In genomic region chr17:34881166-34881565, GRCm38 (mm10) we compare ENCODE assay signal across 26 mouse cellular contexts. TPM values are rescaled to one million over a fixed set of nuclear protein-coding genes. Genes with fewer than 3 reads are reported as not detected.
DNase-seq lines count a peak whose midpoint lies in the region; ATAC-seq and TF ChIP-seq lines count a peak whose summit lies in the region.
"Had no signal": no experiment of that assay in that cellular context is flagged by ENCODE, and none has a peak within 500 bp of the region (broad histone marks: within the 10 kb centered on the region; RNA-seq: fewer than 3 reads in every experiment).

No protein-coding gene starts in this region.

- H3K9me3 ChIP-seq in embryonic facial prominence, embryonic 13.5 days: no peaks in the 10 kb centered on the region
- no peaks in the 10 kb centered on the region for H3K9me3 ChIP-seq in embryonic facial prominence, embryonic 10.5 days
- no peaks in the 10 kb centered on the region for H3K9me3 ChIP-seq in lung, postnatal 0 days (ENCODE audit: low read length)
- H3K9me3 ChIP-seq in liver, embryonic 12.5 days (replicated peaks): no peaks in the 10 kb centered on the region
- H3K9me3 ChIP-seq: forebrain, embryonic 15.5 days; heart, embryonic 12.5 days; limb, embryonic 13.5 days; neural tube, embryonic 15.5 days had no signal

- H3K27ac ChIP-seq in embryonic facial prominence, embryonic 13.5 days: no peak overlapping the region
- no peak overlapping the region for H3K27ac ChIP-seq in embryonic facial prominence, embryonic 10.5 days (replicated peaks)
- no peak overlapping the region for H3K27ac ChIP-seq in lung, postnatal 0 days (ENCODE audit: low read length)
- 0 out of 2 replicates have a peak overlapping the region, but pooled peaks have one; percentile 53 for H3K27ac ChIP-seq in liver, embryonic 12.5 days
- no peak overlapping the region for H3K27ac ChIP-seq in small intestine, adult 2 months (ENCODE audit: insufficient read depth, low read depth, low read length)
- H3K27ac ChIP-seq: forebrain, embryonic 15.5 days; hindbrain, embryonic 14.5 days; limb, embryonic 13.5 days; macrophage; neural tube, embryonic 15.5 days; stomach, postnatal 0 days had no signal

- H3K4me3 ChIP-seq in embryonic facial prominence, embryonic 13.5 days: no peak overlapping the region
- H3K4me3 ChIP-seq in embryonic facial prominence, embryonic 10.5 days: no peak overlapping the region
- H3K4me3 ChIP-seq in lung, postnatal 0 days (ENCODE audit: low read depth, low read length): no peak overlapping the region
- H3K4me3 ChIP-seq in lung, adult 2 months (replicated peaks; ENCODE audit: extremely low read depth, low read depth, low read length): no peak overlapping the region
- no peak overlapping the region for H3K4me3 ChIP-seq in liver, embryonic 12.5 days
- peak overlapping the region; percentile 50 for H3K4me3 ChIP-seq in small intestine, adult 2 months (ENCODE audit: low read depth, low read length)
- H3K4me3 ChIP-seq: forebrain, embryonic 15.5 days; heart, embryonic 12.5 days; limb, embryonic 13.5 days; neural tube, embryonic 15.5 days had no signal

- H3K27me3 ChIP-seq in embryonic facial prominence, embryonic 13.5 days: no peaks in the 10 kb centered on the region
- H3K27me3 ChIP-seq in embryonic facial prominence, embryonic 10.5 days (replicated peaks; ENCODE audit: low read depth, poor library complexity, severe bottlenecking): peaks cover 38% of the 10 kb centered on the region
- H3K27me3 ChIP-seq in lung, postnatal 0 days (replicated peaks; ENCODE audit: insufficient read depth, low read length): no peaks in the 10 kb centered on the region
- 0 out of 2 replicates have a peak, but pooled peaks cover 4% of the 10 kb centered on the region for H3K27me3 ChIP-seq in liver, embryonic 12.5 days (replicated peaks)
- H3K27me3 ChIP-seq in small intestine, adult 2 months (ENCODE audit: control insufficient read depth, insufficient read depth, low read length): no peaks in the 10 kb centered on the region
- H3K27me3 ChIP-seq: forebrain, embryonic 15.5 days; Patski had no signal

- H3K4me1 ChIP-seq in embryonic facial prominence, embryonic 13.5 days: peaks cover 27% of the 10 kb centered on the region
- H3K4me1 ChIP-seq in embryonic facial prominence, embryonic 10.5 days: peaks cover 27% of the 10 kb centered on the region
- no peaks in the 10 kb centered on the region for H3K4me1 ChIP-seq in lung, postnatal 0 days (ENCODE audit: insufficient read depth, low read depth, low read length)
- H3K4me1 ChIP-seq in lung, adult 2 months (ENCODE audit: control insufficient read depth, insufficient read depth, low read length): no peaks in the 10 kb centered on the region
- H3K4me1 ChIP-seq in liver, embryonic 12.5 days: peaks cover 45% of the 10 kb centered on the region
- peaks cover 10% of the 10 kb centered on the region for H3K4me1 ChIP-seq in small intestine, adult 2 months (ENCODE audit: control insufficient read depth, insufficient read depth, insufficient read length, low read length)
- H3K4me1 ChIP-seq: forebrain, embryonic 15.5 days; neural tube, embryonic 15.5 days had no signal

- no peak for TF ChIP-seq EP300 in lung, postnatal 0 days (IDR thresholded peaks at IDR 0.05)

- no peaks in the 10 kb centered on the region for H3K36me3 ChIP-seq in embryonic facial prominence, embryonic 13.5 days
- H3K36me3 ChIP-seq in embryonic facial prominence, embryonic 10.5 days (replicated peaks): no peaks in the 10 kb centered on the region
- no peaks in the 10 kb centered on the region for H3K36me3 ChIP-seq in lung, postnatal 0 days (ENCODE audit: insufficient read depth, low read length)
- no peaks in the 10 kb centered on the region for H3K36me3 ChIP-seq in liver, embryonic 12.5 days
- no peaks in the 10 kb centered on the region for H3K36me3 ChIP-seq in small intestine, adult 2 months (ENCODE audit: control insufficient read depth, insufficient read depth, low read length)
- H3K36me3 ChIP-seq: forebrain, embryonic 15.5 days; heart, embryonic 12.5 days; limb, embryonic 13.5 days; neural tube, embryonic 15.5 days had no signal

- no peak for ATAC-seq in embryonic facial prominence, embryonic 13.5 days (ENCODE audit: insufficient number of reproducible peaks, insufficient read depth, low FRiP score, low TSS enrichment, low read depth)
- ATAC-seq in lung, postnatal 0 days: no peak
- ATAC-seq in liver, embryonic 12.5 days: no peak
- ATAC-seq: CD4-positive, CD25-positive, alpha-beta regulatory T cell, adult 4 months; forebrain, embryonic 15.5 days; inflammation-experienced regulatory T-cells, adult 6 months; Patski had no signal

- no peak for TF ChIP-seq CTCF in lung, postnatal 0 days (IDR thresholded peaks at IDR 0.05)
- TF ChIP-seq CTCF in lung, adult 2 months (IDR thresholded peaks at IDR 0.05; ENCODE audit: insufficient read depth, low read length): no peak
- no peak for TF ChIP-seq CTCF in small intestine, adult 2 months (IDR thresholded peaks at IDR 0.05; ENCODE audit: extremely low read depth, insufficient read length, insufficient replicate concordance, low read depth, low read length)

- peak overlapping the region; percentile 38; the same call in 1 of the 2 replicates for H3K4me2 ChIP-seq in embryonic facial prominence, embryonic 13.5 days
- H3K4me2 ChIP-seq in lung, postnatal 0 days (replicated peaks; ENCODE audit: low read depth, low read length): peak overlapping the region; percentile 36
- peak overlapping the region; percentile 54 for H3K4me2 ChIP-seq in liver, embryonic 12.5 days
- H3K4me2 ChIP-seq: forebrain, embryonic 15.5 days; hindbrain, embryonic 14.5 days had no signal

- TF ChIP-seq POLR2A in lung, adult 2 months (IDR thresholded peaks at IDR 0.05; ENCODE audit: borderline replicate concordance, extremely low read depth, low read depth, low read length): no peak
- no peak for TF ChIP-seq POLR2A in small intestine, adult 2 months (IDR thresholded peaks at IDR 0.05; ENCODE audit: low read depth, low read length)

- no peak overlapping the region for H3K9ac ChIP-seq in embryonic facial prominence, embryonic 13.5 days
- no peak overlapping the region for H3K9ac ChIP-seq in lung, postnatal 0 days (replicated peaks; ENCODE audit: low read depth)
- 0 out of 2 replicates have a peak overlapping the region, but pooled peaks have one; percentile 18 for H3K9ac ChIP-seq in liver, embryonic 12.5 days
- H3K9ac ChIP-seq: forebrain, embryonic 15.5 days; hindbrain, embryonic 14.5 days; neural tube, embryonic 15.5 days had no signal

- no peak for DNase-seq in embryonic facial prominence, embryonic 10.5 days (ENCODE audit: low spot score)
- no peak for DNase-seq in lung, postnatal 0 days (ENCODE audit: low spot score)
- no peak for DNase-seq in lung, adult 2 months
- no peak for DNase-seq in c-Kit-positive CD71-positive TER-119-positive erythroid progenitor cells, embryonic 14.5 days (ENCODE audit: low spot score)
- no peak for DNase-seq in cerebellum, postnatal 4 days (ENCODE audit: low spot score in 2 of 2)
- DNase-seq: cerebellum, adult 11 months; cerebellum, postnatal 10 days; gastrocnemius, postnatal 10 days; heart, postnatal 10 days had no signal

RNA-seq across cellular contexts. Expression of gene Gm20547, which starts 0.7 kb away (rescaled TPM):
- polyA plus RNA-seq in embryonic facial prominence, embryonic 13.5 days (2015; fragmentation: Nextera tagmentation; extraction: Ambion mirVana): not detected in 2 replicates
- polyA plus RNA-seq in embryonic facial prominence, embryonic 10.5 days (2016; fragmentation: Nextera tagmentation; extraction: Ambion mirVana): not detected in 2 replicates
- not detected in 2 replicates for polyA plus RNA-seq in lung, postnatal 0 days (2015; fragmentation: Nextera tagmentation; extraction: Ambion mirVana)
- not detected in 2 replicates for polyA plus RNA-seq in lung, adult 2 months (2012; rRNA removed)
- not detected in 2 replicates for polyA plus RNA-seq in liver, embryonic 12.5 days (2016; fragmentation: Nextera tagmentation; extraction: Ambion mirVana)
- polyA plus RNA-seq in small intestine, adult 2 months (2012; rRNA removed): not detected in 2 replicates
- polyA plus RNA-seq: CD4-positive, CD25-positive, alpha-beta regulatory T cell, adult 4 months; embryonic facial prominence, embryonic 14.5 days; forebrain, embryonic 15.5 days; heart, embryonic 12.5 days; hindbrain, embryonic 14.5 days; kidney, embryonic 14.5 days; limb, embryonic 13.5 days; lung, embryonic 16.5 days; macrophage; neural tube, embryonic 15.5 days; Patski; stomach, postnatal 0 days; thymus, postnatal 0 days had no signal

RNA-seq across cellular contexts. Expression of gene Zbtb12, which starts 1.9 kb away (rescaled TPM):
- 5.5 and 7.1 TPM in 2 replicates for polyA plus RNA-seq in embryonic facial prominence, embryonic 13.5 days (2015; fragmentation: Nextera tagmentation; extraction: Ambion mirVana)
- polyA plus RNA-seq in embryonic facial prominence, embryonic 10.5 days (2016; fragmentation: Nextera tagmentation; extraction: Ambion mirVana): 4.8 and 6.2 TPM in 2 replicates
- polyA plus RNA-seq in lung, postnatal 0 days (2015; fragmentation: Nextera tagmentation; extraction: Ambion mirVana): 0.89 and 0.99 TPM in 2 replicates
- polyA plus RNA-seq in lung, adult 2 months (2012; rRNA removed): 10.6 and 12.3 TPM in 2 replicates
- 1.8 and 1.9 TPM in 2 replicates for polyA plus RNA-seq in liver, embryonic 12.5 days (2016; fragmentation: Nextera tagmentation; extraction: Ambion mirVana)
- polyA plus RNA-seq in small intestine, adult 2 months (2012; rRNA removed): 2.9 and 6.8 TPM in 2 replicates
- polyA plus RNA-seq: CD4-positive, CD25-positive, alpha-beta regulatory T cell, adult 4 months; inflammation-experienced regulatory T-cells, adult 6 months had no signal

RNA-seq across cellular contexts. Expression of gene C2, which starts 16.9 kb away (rescaled TPM):
- 2.7 and 3.2 TPM in 2 replicates for polyA plus RNA-seq in embryonic facial prominence, embryonic 13.5 days (2015; fragmentation: Nextera tagmentation; extraction: Ambion mirVana)
- polyA plus RNA-seq in embryonic facial prominence, embryonic 10.5 days (2016; fragmentation: Nextera tagmentation; extraction: Ambion mirVana): 0.55 and 1.6 TPM in 2 replicates
- 11.7 and 13.6 TPM in 2 replicates for polyA plus RNA-seq in lung, postnatal 0 days (2015; fragmentation: Nextera tagmentation; extraction: Ambion mirVana)
- 25.8 and 27.7 TPM in 2 replicates for polyA plus RNA-seq in lung, adult 2 months (2012; rRNA removed)
- polyA plus RNA-seq in liver, embryonic 12.5 days (2016; fragmentation: Nextera tagmentation; extraction: Ambion mirVana): 7.9 and 8.2 TPM in 2 replicates
- 4.3 and 10.6 TPM in 2 replicates for polyA plus RNA-seq in small intestine, adult 2 months (2012; rRNA removed)

RNA-seq across cellular contexts. Expression of gene Ehmt2, which starts 17.1 kb away (rescaled TPM):
- polyA plus RNA-seq in embryonic facial prominence, embryonic 13.5 days (2015; fragmentation: Nextera tagmentation; extraction: Ambion mirVana): 98.5 and 100 TPM in 2 replicates
- 96.5 and 103 TPM in 2 replicates for polyA plus RNA-seq in embryonic facial prominence, embryonic 10.5 days (2016; fragmentation: Nextera tagmentation; extraction: Ambion mirVana)
- polyA plus RNA-seq in lung, postnatal 0 days (2015; fragmentation: Nextera tagmentation; extraction: Ambion mirVana): 28.7 and 35.6 TPM in 2 replicates
- polyA plus RNA-seq in lung, adult 2 months (2012; rRNA removed): 192 and 199 TPM in 2 replicates
- polyA plus RNA-seq in liver, embryonic 12.5 days (2016; fragmentation: Nextera tagmentation; extraction: Ambion mirVana): 27.1 and 32.8 TPM in 2 replicates
- 101 and 242 TPM in 2 replicates for polyA plus RNA-seq in small intestine, adult 2 months (2012; rRNA removed)

RNA-seq across cellular contexts. Expression of gene Cfb, which starts 18.8 kb away (rescaled TPM):
- 1.6 and 5.7 TPM in 2 replicates for polyA plus RNA-seq in embryonic facial prominence, embryonic 13.5 days (2015; fragmentation: Nextera tagmentation; extraction: Ambion mirVana)
- 2.1 and 2.6 TPM in 2 replicates for polyA plus RNA-seq in embryonic facial prominence, embryonic 10.5 days (2016; fragmentation: Nextera tagmentation; extraction: Ambion mirVana)
- polyA plus RNA-seq in lung, postnatal 0 days (2015; fragmentation: Nextera tagmentation; extraction: Ambion mirVana): 8.1 and 10.6 TPM in 2 replicates
- polyA plus RNA-seq in lung, adult 2 months (2012; rRNA removed): 20.8 and 23.8 TPM in 2 replicates
- 83.5 and 85.0 TPM in 2 replicates for polyA plus RNA-seq in liver, embryonic 12.5 days (2016; fragmentation: Nextera tagmentation; extraction: Ambion mirVana)
- polyA plus RNA-seq in small intestine, adult 2 months (2012; rRNA removed): 22.4 and 71.5 TPM in 2 replicates
